Mouse (Mus musculus): ENCODE measurements at regions not wholly inside any gene's neighbourhood (a gene's known extent, or its start where the extent isn't known, plus 50 kb on each side); places are given as distances from the start of the nearest gene placed in this dataset.

DNA sequence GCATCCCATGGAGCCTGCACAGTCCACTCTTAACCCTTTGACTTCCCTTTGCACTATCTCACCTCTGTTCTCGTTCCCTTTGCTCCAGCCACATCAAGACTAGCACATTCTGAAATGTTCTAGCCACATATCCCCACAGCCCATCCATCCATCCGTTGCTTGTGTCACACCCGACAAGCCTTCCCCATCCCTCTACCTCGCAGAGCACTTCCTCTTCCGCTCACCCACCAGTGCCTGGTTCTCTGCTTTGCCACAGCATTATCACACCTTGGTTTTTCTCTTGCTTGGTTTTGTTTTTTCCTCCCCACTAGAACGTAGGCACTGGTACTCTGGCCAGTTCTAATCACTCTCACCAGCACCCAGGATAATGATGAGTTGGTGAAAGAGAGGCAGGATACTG, 61.5 kb upstream of the Eomes start:
- no peak for TF ChIP-seq POLR2A (IDR thresholded peaks at IDR 0.05; ENCODE audit: extremely low read depth, insufficient read depth, low read length)
- no peak for TF ChIP-seq CTCF (IDR thresholded peaks at IDR 0.05; ENCODE audit: low read depth, low read length)

All from liver, adult 2 months (tissue).